Mouse (Mus musculus): ENCODE results near the gene Ptgis.

GRCm38 (mm10) chr2:167222152-167222551 is 18.3 kb downstream of the Ptgis start:
- TF ChIP-seq CTCF (IDR thresholded peaks at IDR 0.05; ENCODE audit: extremely low read depth, insufficient read length, insufficient replicate concordance, low read depth, low read length) (peak; percentile 80; the same call in 1 of the 2 replicates), POLR2A (IDR thresholded peaks at IDR 0.05; ENCODE audit: low read depth, low read length) (no peak)
